Mouse (Mus musculus): ENCODE data around the gene Mob1a. TPM values are rescaled to one million over a fixed set of nuclear protein-coding genes. Genes with fewer than 3 reads are reported as not detected.

Mob1a gene
- total and polyA plus RNA-seq, 3 experiments = 57.0 to 120 (median 74.7) TPM

DNA sequence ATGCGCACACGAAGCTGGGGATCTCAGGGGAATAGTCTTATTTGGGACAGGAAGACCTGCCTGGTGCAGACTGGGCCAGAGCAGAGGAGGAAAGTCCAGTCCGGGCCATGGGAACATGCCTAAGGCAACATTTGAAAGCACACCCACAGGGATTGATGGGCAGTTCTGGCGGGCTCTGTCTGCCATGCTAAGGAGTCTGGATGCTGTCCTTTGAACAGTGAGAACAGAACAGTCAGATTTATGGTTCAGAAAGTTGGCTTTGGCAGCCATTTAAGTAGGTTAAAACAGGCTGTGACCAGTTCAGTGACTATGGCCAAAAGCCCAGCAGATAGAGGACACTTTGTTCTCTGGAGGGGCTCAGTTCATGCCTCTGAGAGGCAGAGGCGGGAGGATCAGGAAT lies 23.6 kb upstream of the Mob1a start:
- DNase-seq (ENCODE audit: low read depth, low spot score) = no peak
- Histone ChIP-seq H3K9ac (ENCODE audit: control insufficient read depth, low read depth, low read length, poor library complexity, severe bottlenecking) (no peak overlapping the region), H3K9me3 (replicated peaks; ENCODE audit: insufficient read depth, low read length) (no peaks in the 10 kb centered on the region), H3K27me3 (ENCODE audit: control insufficient read depth in 1 of 2, insufficient read depth in 2 of 2, low read length in 2 of 2) (no peaks in the 10 kb centered on the region), H3K27ac (ENCODE audit: control insufficient read depth, low read depth, low read length) (no peak overlapping the region), H3K36me3 (ENCODE audit: control insufficient read depth in 1 of 2, insufficient read depth in 2 of 2, low read length in 2 of 2) (peaks cover 7 to 13% of the 10 kb centered on the region in 2 experiments), H3K4me1 (ENCODE audit: control insufficient read depth in 1 of 2, insufficient read depth in 2 of 2, low read length in 2 of 2) (peaks cover 0 to 13% of the 10 kb centered on the region in 2 experiments; a peak in 2 of 4 replicates), H3K79me2 (ENCODE audit: control insufficient read depth, insufficient read depth, low read length, poor library complexity) (no peaks in the 10 kb centered on the region), H3K4me3 (ENCODE audit: control insufficient read depth in 1 of 2, insufficient read depth in 1 of 2, low read depth in 2 of 2, low read length in 2 of 2) (no peak overlapping the region)
- TF ChIP-seq ZC3H11A (IDR thresholded peaks at IDR 0.05; ENCODE audit: low read depth, low read length) (no peak), ZKSCAN1 (IDR thresholded peaks at IDR 0.05; ENCODE audit: low read depth, low read length) (no peak), USF1 (IDR thresholded peaks at IDR 0.05; ENCODE audit: low read depth, low read length) (no peak), E2F4 (IDR thresholded peaks at IDR 0.05; ENCODE audit: borderline replicate concordance, low read depth, low read length) (no peak), MAX (IDR thresholded peaks at IDR 0.05; ENCODE audit: low read length) (no peak), HCFC1 (IDR thresholded peaks at IDR 0.05; ENCODE audit: low read depth, low read length) (no peak), NRF1 (IDR thresholded peaks at IDR 0.05; ENCODE audit: insufficient read depth, low read depth, low read length, poor library complexity, severe bottlenecking) (no peak), GABPA (IDR thresholded peaks at IDR 0.05; ENCODE audit: low read depth, low read length) (no peak), TCF12 (IDR thresholded peaks at IDR 0.05; ENCODE audit: low read depth, low read length) (no peak), MYC (IDR thresholded peaks at IDR 0.05; ENCODE audit: low read depth, low read length) (no peak)

DNA sequence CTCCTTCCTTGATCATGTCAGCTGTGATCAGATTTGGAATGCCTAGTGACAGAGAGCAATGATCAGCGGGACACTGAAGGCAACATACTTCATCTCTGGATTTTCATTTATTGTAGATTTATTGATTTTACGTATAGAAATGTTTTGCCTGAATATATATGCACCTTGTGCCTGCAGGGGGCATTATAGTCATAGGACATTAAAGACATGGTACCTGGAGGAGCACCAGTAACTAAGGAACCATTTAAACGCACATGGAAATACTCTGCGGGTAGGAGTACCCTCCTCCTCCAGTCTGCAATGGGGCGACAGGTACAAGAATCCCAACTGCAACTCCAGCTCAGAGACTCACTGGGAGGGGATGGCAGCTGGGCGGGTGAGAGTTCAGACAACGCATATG lies 16.8 kb upstream of the Mob1a start:
- Histone ChIP-seq H3K79me2 (ENCODE audit: control insufficient read depth, insufficient read depth, low read length, poor library complexity) (peaks cover 6% of the 10 kb centered on the region; the same call in 1 of the 2 replicates), H3K4me1 (ENCODE audit: control insufficient read depth in 1 of 2, insufficient read depth in 2 of 2, low read length in 2 of 2) (no peaks in the 10 kb centered on the region), H3K9me3 (replicated peaks; ENCODE audit: insufficient read depth, low read length) (no peaks in the 10 kb centered on the region)

More for the DNA sequence above, 16.8 kb upstream of the Mob1a start:
- Histone ChIP-seq H3K9ac (ENCODE audit: control insufficient read depth, low read depth, low read length, poor library complexity, severe bottlenecking) (no peak overlapping the region), H3K4me3 (ENCODE audit: control insufficient read depth in 1 of 2, insufficient read depth in 1 of 2, low read depth in 2 of 2, low read length in 2 of 2) (no peak overlapping the region), H3K36me3 (ENCODE audit: control insufficient read depth in 1 of 2, insufficient read depth in 2 of 2, low read length in 2 of 2) (peaks cover 0 to 39% of the 10 kb centered on the region in 2 experiments; a peak in 2 of 4 replicates), H3K27me3 (ENCODE audit: control insufficient read depth in 1 of 2, insufficient read depth in 2 of 2, low read length in 2 of 2) (no peaks in the 10 kb centered on the region), H3K27ac (ENCODE audit: control insufficient read depth, low read depth, low read length) (no peak overlapping the region)
- TF ChIP-seq CTCF (IDR thresholded peaks at IDR 0.05 in 2 of 3, conservative IDR thresholded peaks at IDR 0.05 in 1 of 3; ENCODE audit: control insufficient read depth in 1 of 3, insufficient read depth in 1 of 3, low read depth in 2 of 3, low read length in 3 of 3, poor library complexity in 1 of 3, severe bottlenecking in 1 of 3) (peak in 1 of 3 experiments; percentile 36; a peak in 2 of 6 replicates), EP300 (IDR thresholded peaks at IDR 0.05; ENCODE audit: low read depth in 1 of 2, low read length in 2 of 2) (no peak), ZMIZ1 (IDR thresholded peaks at IDR 0.05; ENCODE audit: low read depth, low read length) (no peak), SIN3A (IDR thresholded peaks at IDR 0.05; ENCODE audit: low read length) (no peak), MAX (IDR thresholded peaks at IDR 0.05; ENCODE audit: low read length) (no peak), GABPA (IDR thresholded peaks at IDR 0.05; ENCODE audit: low read depth, low read length) (no peak), SMC3 (IDR thresholded peaks at IDR 0.05; ENCODE audit: low read depth, low read length) (peak; percentile 23; the same call in 1 of the 2 replicates), KAT2A (conservative IDR thresholded peaks at IDR 0.05; ENCODE audit: low read depth, low read length) (no peak), RAD21 (IDR thresholded peaks at IDR 0.05; ENCODE audit: low read depth, low read length) (peak; percentile 34), POLR2AphosphoS5 (IDR thresholded peaks at IDR 0.05; ENCODE audit: borderline replicate concordance, low read depth, low read length) (no peak), UBTF (IDR thresholded peaks at IDR 0.05; ENCODE audit: borderline replicate concordance, insufficient read depth, low read depth, low read length) (no peak), MYB (IDR thresholded peaks at IDR 0.05; ENCODE audit: low read depth, low read length) (no peak), ZNF384 (IDR thresholded peaks at IDR 0.05; ENCODE audit: low read depth, low read length) (no peak), POLR2AphosphoS2 (IDR thresholded peaks at IDR 0.05; ENCODE audit: low read length) (no peak)
- DNase-seq (ENCODE audit: low read depth, low spot score) = no peak

Measured in MEL (cell line).